Mouse (Mus musculus): ENCODE measurements at regions not wholly inside any gene's neighbourhood (a gene's known extent, or its start where the extent isn't known, plus 50 kb on each side); places are given as distances from the start of the nearest gene placed in this dataset.

DNA sequence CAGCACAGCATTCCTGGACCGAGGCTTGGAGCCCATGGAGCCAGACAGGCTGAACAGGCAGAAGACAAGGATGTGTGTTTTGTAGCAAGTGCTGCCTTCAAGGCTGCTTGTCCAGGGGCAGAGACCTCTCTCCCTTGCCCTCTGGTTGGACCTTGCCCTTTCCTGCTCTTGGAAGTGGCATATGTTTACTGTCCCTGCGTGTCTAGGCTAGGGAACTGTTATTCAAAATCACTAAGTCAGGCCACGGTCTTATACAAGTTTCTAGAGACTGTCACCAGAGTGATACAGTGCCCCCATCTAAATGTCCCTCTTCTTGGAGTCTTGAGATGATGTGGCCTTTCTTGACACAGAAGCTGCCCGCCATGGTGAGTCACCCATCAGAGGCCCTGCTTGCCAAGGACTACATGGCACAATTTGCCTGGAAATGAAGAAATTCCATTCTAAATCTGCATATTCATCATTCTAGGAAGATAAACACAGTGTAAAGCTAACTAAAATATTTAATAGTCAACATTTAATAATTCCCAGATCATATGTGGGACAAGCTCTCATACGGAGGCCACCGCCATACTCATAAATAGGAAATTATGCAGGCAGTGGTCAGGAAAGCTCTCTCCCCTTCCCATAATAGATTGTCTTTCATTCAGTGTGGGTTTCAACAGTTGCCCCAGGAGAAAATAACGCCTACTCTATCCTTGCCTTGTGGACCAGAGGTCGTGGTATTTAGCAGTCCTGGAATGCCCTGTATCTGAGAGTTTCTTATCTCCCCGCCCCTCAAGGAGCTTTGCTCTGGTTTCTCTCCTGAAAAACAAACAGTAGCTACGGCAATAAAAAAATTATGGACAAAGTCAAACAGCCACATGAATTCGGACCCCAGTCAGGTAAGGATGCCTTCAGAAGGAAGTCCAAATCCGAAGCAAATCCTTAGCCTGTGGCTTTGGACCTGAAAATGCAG, 50.9 kb upstream of the Lmo4 start:
- no peak for DNase-seq (ENCODE audit: low read depth)

Measured in 416B (cell line).